Mouse (Mus musculus) ES-Bruce4 (cell line): Measurements from ENCODE around the gene Ralgps1.
"Not testable (repeated sequence)": the region's sequence is repeated elsewhere in the genome, so short reads cannot be mapped to it uniquely, and the experiment has no call there.

Experiments used
- CTCF ChIP-seq: IDR thresholded peaks from one replicate; pipeline ENCODE4 v1.8.1; 2011; ENCODE audit warnings: low read depth, low read length
- POLR2A ChIP-seq: IDR thresholded peaks from one replicate; pipeline ENCODE4 v1.8.1; 2011; ENCODE audit warnings: low read length; ENCODE audit not compliant: insufficient read depth

- not testable (repeated sequence) for TF ChIP-seq CTCF, POLR2A
Observed at GRCm38 (mm10) chr2:33090033-33090400, 281.3 kb downstream of the Ralgps1 start.
